In genomic region chr12:30029111-30029510, GRCm38 (mm10) we compare ENCODE assay signal across 26 mouse cellular contexts.
"Had no signal": no experiment of that assay in that cellular context is flagged by ENCODE, and none has a peak within 500 bp of the region (broad histone marks: within the 10 kb centered on the region; RNA-seq: fewer than 3 reads in every experiment).

No protein-coding gene starts in this region.

- H3K36me3 ChIP-seq: embryonic facial prominence, embryonic 10.5 days; embryonic facial prominence, embryonic 12.5 days; embryonic facial prominence, embryonic 13.5 days; embryonic facial prominence, embryonic 15.5 days; forebrain, embryonic 10.5 days; forebrain, embryonic 12.5 days; forebrain, embryonic 15.5 days had no signal

- H3K27ac ChIP-seq: embryonic facial prominence, embryonic 10.5 days; embryonic facial prominence, embryonic 12.5 days; embryonic facial prominence, embryonic 13.5 days; embryonic facial prominence, embryonic 15.5 days; forebrain, embryonic 10.5 days; forebrain, embryonic 12.5 days; forebrain, embryonic 13.5 days; forebrain, embryonic 15.5 days; gastrocnemius, adult 2 months; heart, adult 2 months had no signal

- H3K4me2 ChIP-seq: embryonic facial prominence, embryonic 12.5 days; embryonic facial prominence, embryonic 13.5 days; embryonic facial prominence, embryonic 15.5 days; forebrain, embryonic 12.5 days; forebrain, embryonic 13.5 days; forebrain, embryonic 15.5 days had no signal

- ATAC-seq: forebrain, embryonic 13.5 days; forebrain, embryonic 15.5 days; forebrain, embryonic 16.5 days had no signal

- H3K9me3 ChIP-seq: embryonic facial prominence, embryonic 10.5 days; embryonic facial prominence, embryonic 12.5 days; embryonic facial prominence, embryonic 13.5 days; embryonic facial prominence, embryonic 15.5 days; forebrain, embryonic 10.5 days; forebrain, embryonic 12.5 days; forebrain, embryonic 13.5 days; forebrain, embryonic 15.5 days had no signal

- H3K27me3 ChIP-seq: embryonic facial prominence, embryonic 12.5 days; embryonic facial prominence, embryonic 13.5 days; embryonic facial prominence, embryonic 15.5 days; forebrain, embryonic 12.5 days; forebrain, embryonic 13.5 days; forebrain, embryonic 15.5 days had no signal

- H3K4me1 ChIP-seq: embryonic facial prominence, embryonic 12.5 days; forebrain, embryonic 12.5 days; forebrain, embryonic 13.5 days; forebrain, embryonic 15.5 days had no signal

- H3K9ac ChIP-seq: embryonic facial prominence, embryonic 12.5 days; embryonic facial prominence, embryonic 13.5 days; embryonic facial prominence, embryonic 15.5 days; forebrain, embryonic 12.5 days; forebrain, embryonic 13.5 days; forebrain, embryonic 15.5 days had no signal

- DNase-seq: cerebellum, adult 2 months; cerebellum, adult 8-10 months; cerebellum, adult 9-10 months; cerebellum, adult 9-11 months; cerebellum, postnatal 10 days; cerebellum, postnatal 14 days; cerebellum, postnatal 25 days; cerebellum, postnatal 36 days; embryo, embryonic 11 days; gastrocnemius, adult 2 months; gastrocnemius, postnatal 10 days; gastrocnemius, postnatal 14 days; gastrocnemius, postnatal 25 days; gastrocnemius, postnatal 36 days; heart, adult 18-20 months had no signal

- H3K4me3 ChIP-seq: embryonic facial prominence, embryonic 10.5 days; embryonic facial prominence, embryonic 12.5 days; embryonic facial prominence, embryonic 13.5 days; embryonic facial prominence, embryonic 15.5 days; erythroblast, embryonic 14.5 days; forebrain, embryonic 10.5 days; forebrain, embryonic 12.5 days; forebrain, embryonic 13.5 days; forebrain, embryonic 15.5 days; gastrocnemius, adult 2 months; heart, adult 2 months had no signal
